Mouse (Mus musculus): Measurements from ENCODE around the gene Nbl1.

DNA sequence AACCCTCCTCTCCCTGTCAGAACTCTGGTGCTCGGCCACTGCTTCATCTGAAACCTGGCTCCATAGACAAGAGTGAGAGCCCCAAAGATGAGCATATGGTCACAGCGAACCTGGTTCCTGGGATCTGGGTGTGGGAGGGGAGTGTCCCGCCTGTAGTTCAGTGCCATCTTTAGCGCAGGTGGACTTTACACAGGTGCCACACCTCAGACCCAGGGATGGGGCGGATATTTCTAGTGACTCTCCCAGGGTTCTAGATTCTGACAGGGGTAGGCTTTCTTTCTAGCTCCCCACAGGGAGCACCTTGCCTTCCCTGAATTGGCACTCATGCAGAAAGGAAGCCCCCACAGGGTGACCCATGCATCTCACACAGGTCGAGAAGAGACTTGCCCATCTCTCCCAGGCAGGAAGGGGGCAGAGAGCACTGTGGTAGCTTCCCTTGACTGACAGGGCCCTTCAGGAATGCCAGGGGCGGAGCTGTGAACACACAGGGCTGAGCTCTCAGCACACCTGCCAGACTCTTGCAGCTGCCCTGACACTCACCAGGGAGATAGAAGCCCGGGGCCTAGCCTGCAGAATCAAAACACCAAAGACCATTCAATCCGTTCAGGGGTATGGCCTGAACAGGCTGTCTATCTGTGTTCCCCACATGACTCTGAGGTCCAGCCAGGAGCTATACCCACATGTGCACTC lies 3.7 kb downstream of the Nbl1 start:
- TF ChIP-seq CTCF (IDR thresholded peaks at IDR 0.05; ENCODE audit: low read depth) (no peak), EP300 (optimal IDR thresholded peaks at IDR 0.05) (no peak)
